Mouse (Mus musculus) neural tube, embryonic 12.5 days (tissue): ENCODE results near the gene Oas1g. TPM values are rescaled to one million over a fixed set of nuclear protein-coding genes. Genes with fewer than 3 reads are reported as not detected.
"Not testable (repeated sequence)": the region's sequence is repeated elsewhere in the genome, so short reads cannot be mapped to it uniquely, and the experiment has no call there.

ENCODE experiments used
- ATAC-seq: fragments of 200-750 bp; cut with Nextera tagmentation; 2 replicates; pipeline ENCODE4 v1.8.0; 2017; ENCODE audit warnings: low read depth, mild to moderate bottlenecking, moderate TSS enrichment, moderate library complexity; ENCODE audit not compliant: low FRiP score
- H3K27ac ChIP-seq: fragments of 300-500 bp; sonication (generic); 2 replicates; pipeline ENCODE4 v1.5.1; 2016
- H3K27me3 ChIP-seq: fragments of 300-500 bp; sonication (generic); replicated peaks from 2 replicates; pipeline ENCODE4 v1.6.1; 2016; ENCODE audit warnings: mild to moderate bottlenecking
- H3K36me3 ChIP-seq: fragments of 300-500 bp; sonication (generic); 2 replicates; pipeline ENCODE4 v1.6.1; 2016; ENCODE audit warnings: mild to moderate bottlenecking
- H3K4me1 ChIP-seq: fragments of 300-500 bp; sonication (generic); 2 replicates; pipeline ENCODE4 v1.6.1; 2016
- H3K4me2 ChIP-seq: fragments of 300-500 bp; sonication (generic); replicated peaks from 2 replicates; pipeline ENCODE4 v1.6.1; 2016; ENCODE audit warnings: mild to moderate bottlenecking
- H3K4me3 ChIP-seq: fragments of 300-500 bp; sonication (generic); 2 replicates; pipeline ENCODE4 v1.5.1; 2016
- H3K9ac ChIP-seq: fragments of 300-500 bp; sonication (generic); 2 replicates; pipeline ENCODE4 v1.6.1; 2016; ENCODE audit warnings: mild to moderate bottlenecking
- H3K9me3 ChIP-seq: fragments of 300-500 bp; sonication (generic); 2 replicates; pipeline ENCODE4 v1.6.1; 2016; ENCODE audit warnings: mild to moderate bottlenecking
- WGBS: fragments of 180-500 bp; shearing (Covaris S2); methylation state at CpG from one replicate; pipeline ENCODE4 v1.1.7; 2016; 5-methylcytosine and 5-hydroxymethylcytosine counted together
- polyA plus RNA-seq: library from polyadenylated mRNA; unstranded; fragments of >200 nt; fragmentation: Nextera tagmentation; extraction: Ambion mirVana; gene quantifications from 2 replicates; pipeline ENCODE4 v1.2.1, GENCODE M21; 2016

Gene Oas1g
- polyA plus RNA-seq = 0.10 and 0.24 TPM in 2 replicates

GRCm38 (mm10) chr5:120887413-120887812 is at the start of gene Oas1g:
Gene Oas1g (minus strand): TSS chr5:120887613.
- WGBS = 25% methylated on average over 6 of the region's 9 CpGs
- H3K4me2 ChIP-seq, H3K9me3 ChIP-seq, H3K27me3 ChIP-seq, H3K27ac ChIP-seq, ATAC-seq, H3K9ac ChIP-seq, H3K4me1 ChIP-seq, H3K36me3 ChIP-seq, H3K4me3 ChIP-seq: not testable (repeated sequence)

GRCm38 (mm10) chr5:120933966-120934365 is 46.6 kb upstream of the Oas1g start:
- Histone ChIP-seq H3K4me3 (no peak overlapping the region), H3K4me1 (no peaks in the 10 kb centered on the region), H3K9ac (no peak overlapping the region), H3K36me3 (no peaks in the 10 kb centered on the region), H3K27ac (no peak overlapping the region), H3K9me3 (no peaks in the 10 kb centered on the region), H3K4me2 (no peak overlapping the region), H3K27me3 (no peaks in the 10 kb centered on the region)
- 3% methylated on average over 5 of the region's 5 CpGs for WGBS
- no peak for ATAC-seq

GRCm38 (mm10) chr5:120927036-120927435 is 39.6 kb upstream of the Oas1g start:
- WGBS = 0% methylated on average over 1 of the region's 1 CpGs
- Histone ChIP-seq H3K4me2 (no peak overlapping the region), H3K4me1 (no peaks in the 10 kb centered on the region), H3K27me3 (no peaks in the 10 kb centered on the region), H3K9ac (no peak overlapping the region), H3K36me3 (no peaks in the 10 kb centered on the region), H3K9me3 (no peaks in the 10 kb centered on the region), H3K4me3 (no peak overlapping the region), H3K27ac (no peak overlapping the region)
- ATAC-seq = no peak

- not testable (repeated sequence) for H3K4me1 ChIP-seq, ATAC-seq, H3K9me3 ChIP-seq, H3K27ac ChIP-seq, H3K27me3 ChIP-seq, H3K4me2 ChIP-seq, H3K4me3 ChIP-seq, H3K36me3 ChIP-seq, H3K9ac ChIP-seq
- 75% methylated on average over 2 of the region's 2 CpGs for WGBS
Measured at GRCm38 (mm10) chr5:120926311-120926710, 38.9 kb upstream of the Oas1g start.

GRCm38 (mm10) chr5:120924520-120924919 is 37.1 kb upstream of the Oas1g start:
- H3K4me2 ChIP-seq, H3K9ac ChIP-seq, H3K36me3 ChIP-seq, H3K4me1 ChIP-seq, H3K4me3 ChIP-seq, ATAC-seq, H3K27ac ChIP-seq, H3K27me3 ChIP-seq, H3K9me3 ChIP-seq: not testable (repeated sequence)
- WGBS = 82% methylated on average over 4 of the region's 4 CpGs

- no peaks in the 10 kb centered on the region for H3K4me1 ChIP-seq
- H3K9me3 ChIP-seq = no peaks in the 10 kb centered on the region
- no peaks in the 10 kb centered on the region for H3K27me3 ChIP-seq
- H3K27ac ChIP-seq = no peak overlapping the region
- H3K9ac ChIP-seq = no peak overlapping the region
- H3K36me3 ChIP-seq = no peaks in the 10 kb centered on the region
- H3K4me2 ChIP-seq = no peak overlapping the region
- 83% methylated on average over 4 of the region's 4 CpGs for WGBS
- ATAC-seq = no peak
- H3K4me3 ChIP-seq = no peak overlapping the region
Measured at GRCm38 (mm10) chr5:120923969-120924368, 36.6 kb upstream of the Oas1g start.

- Histone ChIP-seq H3K27me3 (no peaks in the 10 kb centered on the region), H3K9me3 (no peaks in the 10 kb centered on the region), H3K36me3 (no peaks in the 10 kb centered on the region), H3K4me3 (no peak overlapping the region), H3K27ac (no peak overlapping the region), H3K4me1 (no peaks in the 10 kb centered on the region), H3K4me2 (no peak overlapping the region), H3K9ac (no peak overlapping the region)
- WGBS = 86% methylated on average over 3 of the region's 3 CpGs
- no peak for ATAC-seq
Measured at GRCm38 (mm10) chr5:120920296-120920695, 32.9 kb upstream of the Oas1g start.

- not testable (repeated sequence) for H3K27ac ChIP-seq
Measured at GRCm38 (mm10) chr5:120919156-120919935, 31.9 kb upstream of the Oas1g start.

GRCm38 (mm10) chr5:120914204-120914603 is 26.8 kb upstream of the Oas1g start, which contains the start of gene Oas1d:
Gene Oas1d (plus strand): TSS chr5:120914536.
- not testable (repeated sequence) for H3K4me3 ChIP-seq, H3K27ac ChIP-seq, H3K4me1 ChIP-seq, H3K36me3 ChIP-seq, H3K4me2 ChIP-seq, H3K27me3 ChIP-seq, H3K9me3 ChIP-seq, H3K9ac ChIP-seq, ATAC-seq
- WGBS = 59% methylated on average over 8 of the region's 8 CpGs

More at GRCm38 (mm10) chr5:120919156-120919935, 31.9 kb upstream of the Oas1g start:
- H3K9me3 ChIP-seq, H3K9ac ChIP-seq, H3K4me3 ChIP-seq, H3K27me3 ChIP-seq, H3K36me3 ChIP-seq, ATAC-seq, H3K4me1 ChIP-seq, H3K4me2 ChIP-seq: not testable (repeated sequence)
- WGBS = 75% methylated on average over 2 of the region's 2 CpGs

- Histone ChIP-seq H3K27me3 (no peaks in the 10 kb centered on the region), H3K36me3 (no peaks in the 10 kb centered on the region), H3K4me2 (no peak overlapping the region), H3K4me3 (no peak overlapping the region), H3K4me1 (no peaks in the 10 kb centered on the region), H3K9me3 (no peaks in the 10 kb centered on the region), H3K27ac (no peak overlapping the region), H3K9ac (no peak overlapping the region)
- 48% methylated on average over 7 of the region's 7 CpGs for WGBS
- ATAC-seq = no peak
Measured at GRCm38 (mm10) chr5:120908196-120908920, 20.9 kb upstream of the Oas1g start.

GRCm38 (mm10) chr5:120906791-120907733 is 19.6 kb upstream of the Oas1g start, which contains the start of gene Oas1a:
Gene Oas1a (minus strand): TSS chr5:120907521.
- H3K4me1 ChIP-seq, H3K9me3 ChIP-seq, ATAC-seq, H3K36me3 ChIP-seq, H3K9ac ChIP-seq, H3K4me3 ChIP-seq, H3K27me3 ChIP-seq, H3K4me2 ChIP-seq, H3K27ac ChIP-seq: not testable (repeated sequence)
- WGBS = 29% methylated on average over 10 of the region's 12 CpGs

- Histone ChIP-seq H3K4me2 (no peak overlapping the region), H3K27me3 (no peaks in the 10 kb centered on the region), H3K4me3 (no peak overlapping the region), H3K9ac (no peak overlapping the region), H3K4me1 (no peaks in the 10 kb centered on the region), H3K27ac (no peak overlapping the region), H3K36me3 (no peaks in the 10 kb centered on the region), H3K9me3 (no peaks in the 10 kb centered on the region)
- no peak for ATAC-seq
- 93% methylated on average over 5 of the region's 5 CpGs for WGBS
Measured at GRCm38 (mm10) chr5:120902056-120902455, 14.6 kb upstream of the Oas1g start.
